Mouse (Mus musculus) thymus, postnatal 4 days (tissue): ENCODE data around the gene Pcif1.
"Not testable (repeated sequence)": the region's sequence is repeated elsewhere in the genome, so short reads cannot be mapped to it uniquely, and the experiment has no call there.

Experiments
- DNase-seq: peaks from one replicate; pipeline ENCODE4 v3.0.0; 2021

Pcif1 gene

DNA sequence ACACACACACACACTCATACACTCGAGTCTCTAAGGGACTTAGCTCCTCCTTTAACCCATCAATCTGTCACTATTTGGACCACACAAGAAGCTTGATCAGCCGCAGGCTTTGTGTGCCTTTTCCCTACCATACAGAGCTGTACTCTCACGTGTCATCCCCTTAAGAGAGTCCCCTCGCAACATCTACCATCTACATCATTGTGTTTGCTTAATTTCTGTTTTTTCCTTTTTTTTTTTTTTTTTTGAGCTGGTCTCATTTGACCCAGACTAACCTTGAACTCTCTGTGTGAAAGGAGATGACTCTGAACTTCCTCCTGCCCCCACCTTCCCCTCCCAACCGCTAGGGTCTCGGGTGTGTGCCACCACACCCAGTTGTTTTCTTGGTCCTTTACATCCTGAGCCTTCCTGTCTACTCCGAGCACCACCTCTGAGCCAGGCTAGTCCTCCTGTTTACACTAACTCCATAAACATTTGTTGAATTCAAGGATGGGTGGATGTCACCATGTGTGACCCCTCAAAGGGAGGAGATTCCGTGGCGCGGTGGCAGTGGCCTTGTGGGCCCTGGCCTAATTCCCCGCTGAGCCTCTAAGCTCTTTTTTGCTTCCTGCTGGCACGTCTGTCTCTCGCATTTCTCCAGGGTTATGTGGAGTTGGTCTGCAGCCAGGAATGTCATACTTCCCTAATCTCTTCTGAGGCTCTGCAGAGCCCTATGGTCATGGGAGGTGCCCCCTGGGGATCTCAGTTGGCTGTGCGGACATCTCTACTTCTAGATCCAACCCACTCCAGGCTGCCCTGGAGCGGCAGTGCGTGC lies 12.2 kb upstream of the Pcif1 start:
- DNase-seq: no peak

DNA sequence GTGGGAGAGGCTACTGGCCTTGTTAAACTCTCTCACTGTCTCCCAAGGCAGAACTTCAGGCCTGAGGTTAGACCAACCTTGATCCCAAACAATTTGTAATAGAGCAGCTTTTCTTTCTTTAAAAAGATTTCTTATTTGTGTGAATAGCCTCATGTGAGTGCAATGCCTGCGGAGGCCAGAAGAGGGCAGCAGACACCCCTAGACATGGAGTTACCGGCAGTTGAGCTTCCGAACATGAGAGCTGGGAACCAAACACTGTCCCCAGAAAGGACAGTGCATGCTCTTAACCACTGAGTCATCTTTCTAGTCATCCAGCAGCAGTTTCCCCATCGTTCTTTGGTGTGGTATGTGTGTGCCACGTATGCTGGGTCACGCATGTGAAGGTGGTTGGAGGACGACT lies 11.5 kb upstream of the Pcif1 start:
- DNase-seq: peak; percentile 49

DNA sequence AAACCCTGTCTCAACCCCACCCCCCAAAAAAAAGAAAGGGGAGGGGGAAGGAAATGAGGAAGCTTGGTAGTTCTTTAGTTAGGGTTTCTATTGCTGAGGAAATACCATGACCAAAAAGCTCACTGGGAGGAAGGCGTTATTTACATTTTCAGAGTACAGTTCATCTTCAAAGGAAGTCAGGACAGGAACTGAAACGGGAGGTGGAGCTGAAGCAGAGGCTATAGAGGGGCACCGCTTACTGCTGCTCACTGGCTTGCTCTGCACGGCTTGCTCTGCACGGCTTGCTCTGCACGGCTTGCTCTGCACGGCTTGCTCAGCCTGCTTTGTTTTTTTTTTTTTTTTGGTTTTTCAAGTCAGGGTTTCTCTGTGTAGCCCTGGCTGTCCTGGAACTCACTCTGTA lies 10.6 kb upstream of the Pcif1 start:
- DNase-seq: no peak

DNA sequence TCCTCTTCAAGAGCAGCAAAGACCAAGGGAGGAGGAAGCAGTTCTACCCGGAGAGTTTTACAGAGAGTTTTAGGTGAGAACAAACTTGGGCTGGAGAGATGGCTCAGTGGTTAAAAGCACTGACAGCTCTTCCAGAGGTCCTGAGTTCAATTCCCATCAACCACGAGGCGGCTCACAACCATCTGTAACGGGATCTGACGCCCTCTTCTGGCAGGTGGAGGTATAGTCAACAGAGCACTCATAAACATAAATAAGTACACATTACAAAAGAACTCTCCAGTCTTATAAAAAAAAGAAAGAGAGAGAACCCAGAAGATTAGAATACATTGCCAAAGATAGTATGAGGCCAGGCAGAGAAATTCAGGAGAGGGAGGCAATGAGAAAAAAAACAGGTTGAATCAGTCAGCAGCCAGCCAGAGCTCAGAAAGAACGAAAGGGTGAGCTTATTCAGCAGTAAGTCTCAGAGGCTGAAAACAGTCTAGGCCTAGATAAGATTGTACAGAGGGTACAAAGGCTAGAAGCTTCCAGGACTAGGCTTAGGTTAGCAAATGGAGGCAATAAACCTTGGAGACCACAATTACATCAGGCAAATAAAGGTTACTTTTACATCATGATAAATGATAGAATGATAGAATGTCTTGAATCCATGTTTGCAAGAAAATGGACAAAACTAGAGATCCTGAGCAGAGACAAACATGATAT lies 7.4 kb upstream of the Pcif1 start:
- no peak for DNase-seq

DNA sequence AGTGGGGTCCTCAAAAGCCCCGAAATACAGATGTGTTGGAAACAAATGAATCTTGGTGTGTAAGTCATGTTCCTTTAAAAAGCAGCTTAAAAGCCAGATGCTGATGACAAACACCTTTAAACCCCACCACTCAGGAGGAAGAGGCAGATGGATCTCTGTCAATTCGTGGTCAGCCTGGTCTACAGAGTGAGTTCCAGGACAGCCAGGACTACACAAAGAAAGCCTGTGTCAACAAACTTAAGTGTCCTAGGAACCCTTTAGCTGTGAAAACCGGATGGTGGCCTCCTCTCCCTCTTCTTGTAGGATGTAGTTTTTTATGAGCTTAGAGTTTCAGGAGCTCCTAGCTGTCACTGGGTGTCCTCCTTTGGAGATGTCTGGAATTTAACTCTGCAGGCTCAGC lies 5.5 kb upstream of the Pcif1 start:
- DNase-seq: no peak

DNA sequence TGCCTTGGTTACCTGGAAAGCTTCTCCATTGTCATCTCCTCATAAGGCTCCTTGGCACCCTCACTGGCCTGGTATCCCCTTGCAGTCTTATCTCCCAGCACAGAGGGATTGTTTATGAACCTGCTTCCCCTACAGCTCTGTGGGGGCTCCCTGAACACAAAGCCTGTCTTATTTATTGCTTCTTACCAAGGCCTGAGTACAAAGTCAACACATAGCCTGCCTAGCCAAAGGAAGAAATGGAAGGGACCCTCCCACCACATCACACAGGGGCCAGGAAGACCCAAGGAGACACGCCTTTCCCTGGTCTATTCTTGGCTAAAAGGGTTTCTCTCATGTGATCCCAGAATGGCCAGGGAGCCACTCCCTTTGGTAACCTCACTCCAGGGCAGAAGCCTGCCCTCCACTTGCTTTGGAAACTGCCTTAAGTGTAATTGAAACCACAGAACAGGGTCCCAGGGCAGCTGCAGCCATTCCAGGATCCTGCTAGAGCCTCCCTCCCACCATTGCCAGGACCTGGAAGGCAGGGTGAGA lies 4.8 kb upstream of the Pcif1 start:
- no peak for DNase-seq

DNA sequence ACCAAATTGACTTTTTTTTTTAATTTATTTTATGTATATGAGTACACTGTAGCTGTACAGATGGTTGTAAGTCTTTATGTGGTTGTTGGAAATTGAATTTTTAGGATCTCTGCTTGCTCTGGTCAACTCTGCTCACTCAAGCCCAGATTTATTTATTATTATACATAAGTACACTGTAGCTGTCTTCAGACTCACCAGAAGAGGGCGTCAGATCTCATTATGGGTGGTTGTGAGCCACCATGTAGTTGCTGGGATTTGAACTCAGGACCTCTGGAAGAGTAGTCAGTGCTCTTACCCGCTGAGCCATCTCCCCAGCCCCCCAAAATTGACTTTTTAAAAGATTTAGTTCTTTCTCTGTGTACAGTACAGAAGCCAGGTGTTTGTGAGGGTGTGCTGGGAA lies 3.5 kb upstream of the Pcif1 start:
- DNase-seq: not testable (repeated sequence)

DNA sequence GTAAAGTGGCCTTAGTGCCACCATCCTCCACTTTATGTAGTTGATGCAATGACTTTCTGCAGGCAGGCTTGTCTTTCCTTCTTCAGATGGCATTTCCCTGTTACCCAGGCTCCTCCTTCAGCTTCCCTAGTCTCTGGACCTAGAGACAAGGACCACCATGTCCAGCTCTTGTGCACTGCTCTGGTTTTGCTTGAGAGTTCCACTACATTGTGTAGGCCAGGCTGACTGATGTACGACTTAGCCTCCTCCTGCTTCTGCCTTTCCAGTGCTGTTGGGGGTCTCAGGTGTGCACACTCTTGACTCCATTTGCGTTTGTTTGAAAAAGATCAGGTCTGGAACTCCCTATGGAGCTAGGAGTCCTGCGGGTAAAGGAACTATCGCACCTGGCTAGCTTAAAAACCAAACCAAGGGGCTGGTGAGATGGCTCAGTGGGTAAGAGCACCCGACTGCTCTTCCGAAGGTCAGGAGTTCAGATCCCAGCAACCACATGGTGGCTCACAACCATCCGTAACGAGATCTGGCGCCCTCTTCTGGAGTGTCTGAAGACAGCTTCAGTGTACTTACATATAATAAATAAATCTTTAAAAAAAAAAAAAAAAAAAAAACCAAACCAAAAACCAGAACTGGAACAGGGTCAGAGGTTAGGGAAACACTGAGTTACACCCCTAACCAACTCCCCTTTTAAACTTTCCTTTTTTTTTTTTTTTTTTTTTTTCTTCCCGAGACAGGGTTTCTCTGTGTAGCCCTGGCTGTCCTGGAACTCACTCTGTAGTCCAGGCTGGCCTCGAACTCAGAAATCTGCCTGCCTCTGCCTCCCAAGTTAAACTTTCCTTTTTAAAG lies 1.5 kb upstream of the Pcif1 start:
- DNase-seq: not testable (repeated sequence)

DNA sequence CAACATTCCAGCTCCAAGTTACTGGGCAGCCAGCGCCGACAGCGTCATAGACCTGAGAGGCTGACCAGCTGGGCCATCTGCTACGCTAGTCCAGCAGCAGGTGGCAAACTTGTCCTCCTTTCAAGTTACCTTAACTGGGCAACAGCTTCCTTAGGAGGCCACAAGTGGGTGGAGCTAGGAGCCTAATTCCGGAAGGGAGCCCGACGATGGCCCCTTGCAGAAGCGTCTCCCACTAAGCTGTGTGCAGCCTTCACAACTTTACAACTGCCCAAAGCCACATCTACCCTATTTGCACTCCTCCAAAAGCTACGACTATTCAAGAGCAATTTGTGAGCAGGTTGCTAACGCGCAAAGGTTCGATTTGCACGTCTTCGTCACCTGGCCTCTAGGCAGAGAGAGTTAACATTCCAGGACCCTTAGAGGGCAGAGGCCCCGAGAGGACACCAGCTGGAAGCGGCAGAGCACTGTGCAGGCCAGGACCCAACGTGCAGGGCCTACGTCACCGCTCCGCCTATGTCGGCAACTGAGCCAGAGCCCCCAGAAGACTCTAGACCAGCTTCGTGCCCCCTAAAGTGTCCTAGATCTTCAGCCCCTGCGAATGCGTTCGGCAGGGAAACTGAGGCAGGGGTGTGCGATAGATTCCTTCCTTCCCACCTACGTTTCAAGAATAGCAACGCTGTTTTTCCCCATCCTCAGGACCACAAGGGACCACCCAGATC lies 436 bp upstream of the Pcif1 start:
- peak; percentile 64 for DNase-seq

DNA sequence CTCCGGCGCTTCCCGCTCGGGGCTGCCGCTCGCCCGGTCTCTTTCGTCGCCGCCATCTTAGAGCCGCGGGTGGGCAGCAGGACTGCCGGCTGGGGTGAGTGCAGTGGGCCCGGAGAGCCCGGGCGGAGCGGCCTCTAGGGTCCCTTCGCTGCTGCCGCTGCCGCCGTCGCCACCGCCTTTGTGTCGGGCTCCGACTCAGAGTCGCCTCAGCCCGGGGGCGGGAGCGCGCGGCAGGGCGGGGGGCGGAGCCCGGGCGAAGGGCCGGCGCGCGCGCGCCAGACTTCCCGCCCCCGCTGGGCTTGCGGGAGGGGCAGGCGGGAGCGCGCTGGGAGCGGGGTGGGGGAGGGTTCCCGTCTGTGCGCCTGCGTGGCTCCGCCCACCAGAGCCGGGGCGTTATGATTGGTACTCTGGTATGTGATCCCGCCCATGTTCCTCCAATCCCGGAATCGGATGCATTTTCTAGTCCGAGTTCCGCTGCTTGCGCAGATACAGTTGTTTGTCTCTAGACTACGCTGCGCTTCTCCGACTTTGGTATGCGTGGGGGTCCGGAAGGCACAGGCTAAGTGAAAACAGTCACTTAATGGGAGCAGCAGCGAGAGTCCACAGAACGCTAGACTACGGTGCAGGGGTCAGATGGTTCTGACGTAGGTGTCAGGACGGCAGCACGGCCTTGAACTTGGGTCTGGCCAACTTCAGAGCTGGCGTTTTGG lies 619 bp downstream of the Pcif1 start:
- peak; percentile 97 for DNase-seq

DNA sequence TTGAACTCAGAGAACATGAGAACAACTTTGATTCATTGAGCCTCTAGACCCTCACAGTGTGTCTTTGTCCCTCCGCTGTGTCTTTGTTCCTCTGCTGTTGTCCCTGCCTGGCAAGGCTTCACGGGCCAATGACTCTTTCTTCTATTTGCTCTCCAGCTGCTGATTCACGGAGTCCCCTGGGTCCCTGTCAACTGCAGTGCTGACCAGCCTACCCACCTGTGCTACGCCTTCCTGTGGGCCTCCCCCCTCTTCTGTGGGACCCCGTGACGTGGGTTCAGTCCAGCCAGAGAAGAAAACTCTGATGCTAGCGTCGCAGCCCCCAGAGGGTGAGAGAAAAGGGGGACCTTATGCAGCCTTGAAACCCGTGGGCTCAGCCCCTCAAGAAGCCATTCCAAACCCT lies 3.5 kb downstream of the Pcif1 start:
- no peak for DNase-seq

DNA sequence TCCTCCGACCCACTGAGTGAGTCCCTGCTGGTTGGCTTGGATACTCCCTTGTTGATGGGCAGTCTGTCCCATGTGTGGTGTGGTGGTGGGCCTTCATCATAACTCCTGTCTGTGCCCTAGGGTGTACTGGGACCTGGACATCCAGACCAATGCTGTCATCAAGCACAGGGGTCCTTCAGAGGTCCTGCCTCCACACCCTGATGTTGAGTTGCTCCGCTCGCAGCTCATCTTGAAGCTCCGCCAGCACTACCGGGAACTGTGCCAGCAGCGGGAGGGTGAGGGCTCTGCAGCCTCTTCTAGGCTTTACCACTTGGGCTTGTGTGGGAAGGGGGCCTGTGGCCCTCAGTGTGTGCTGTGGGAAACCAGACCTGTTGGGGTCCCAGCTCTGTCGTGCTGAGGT lies 6.7 kb downstream of the Pcif1 start:
- DNase-seq: no peak

DNA sequence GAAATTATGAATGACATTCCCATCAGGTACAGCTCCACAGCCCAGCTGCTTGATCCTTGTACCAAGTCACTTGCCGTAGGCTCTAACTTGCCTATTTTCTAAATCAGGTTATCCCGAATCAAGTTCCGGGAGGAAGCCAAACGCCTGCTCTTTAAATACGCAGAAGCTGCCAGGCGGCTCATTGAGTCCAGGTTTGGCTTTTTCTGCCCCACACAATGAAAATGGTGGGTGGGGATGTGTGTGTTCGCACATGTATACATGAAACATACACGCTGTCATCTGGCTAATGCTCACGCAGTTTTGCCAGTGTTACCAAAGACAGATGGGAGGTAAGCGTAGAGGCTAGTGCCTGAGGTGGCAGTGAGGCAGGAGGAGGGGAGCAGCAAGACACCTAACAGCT lies 7.5 kb downstream of the Pcif1 start:
- no peak for DNase-seq

DNA sequence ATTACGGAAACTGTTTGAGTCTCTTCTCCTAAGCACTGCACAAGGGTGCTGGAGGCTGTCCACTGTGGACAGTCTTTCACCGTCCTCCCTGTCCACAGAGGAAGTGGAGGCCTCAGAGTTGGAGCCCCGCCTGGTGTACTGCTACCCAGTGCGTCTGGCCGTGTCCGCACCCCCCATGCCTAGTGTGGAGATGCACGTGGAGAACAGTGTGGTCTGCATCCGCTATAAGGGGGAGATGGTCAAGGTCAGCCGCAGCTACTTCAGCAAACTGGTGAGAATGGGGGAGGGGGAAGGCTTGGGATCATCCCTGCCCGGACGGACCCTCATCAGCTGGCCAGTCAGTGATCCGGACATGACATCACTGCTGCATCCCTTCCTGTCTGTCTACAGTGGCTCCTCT lies 9.9 kb downstream of the Pcif1 start:
- no peak for DNase-seq

DNA sequence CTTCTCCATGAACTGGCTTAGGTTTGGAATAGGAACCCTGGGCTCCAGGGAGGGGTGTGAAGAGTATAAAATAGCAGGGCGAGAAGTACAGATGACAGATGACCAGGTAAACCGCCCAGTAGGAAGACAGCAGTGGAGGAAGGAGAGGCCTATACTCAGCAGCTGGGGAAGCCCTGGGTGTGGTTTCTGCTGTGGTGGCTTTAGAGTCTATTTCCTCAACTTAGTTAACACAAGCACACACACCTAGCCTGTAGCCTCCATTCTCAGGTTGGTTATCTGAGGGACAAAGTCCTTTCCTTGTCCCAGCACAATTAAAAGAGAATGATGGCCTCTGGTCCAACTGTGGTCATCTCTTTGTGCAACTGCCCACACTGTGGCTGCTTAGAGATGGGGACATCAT lies 10.9 kb downstream of the Pcif1 start:
- no peak for DNase-seq

DNA sequence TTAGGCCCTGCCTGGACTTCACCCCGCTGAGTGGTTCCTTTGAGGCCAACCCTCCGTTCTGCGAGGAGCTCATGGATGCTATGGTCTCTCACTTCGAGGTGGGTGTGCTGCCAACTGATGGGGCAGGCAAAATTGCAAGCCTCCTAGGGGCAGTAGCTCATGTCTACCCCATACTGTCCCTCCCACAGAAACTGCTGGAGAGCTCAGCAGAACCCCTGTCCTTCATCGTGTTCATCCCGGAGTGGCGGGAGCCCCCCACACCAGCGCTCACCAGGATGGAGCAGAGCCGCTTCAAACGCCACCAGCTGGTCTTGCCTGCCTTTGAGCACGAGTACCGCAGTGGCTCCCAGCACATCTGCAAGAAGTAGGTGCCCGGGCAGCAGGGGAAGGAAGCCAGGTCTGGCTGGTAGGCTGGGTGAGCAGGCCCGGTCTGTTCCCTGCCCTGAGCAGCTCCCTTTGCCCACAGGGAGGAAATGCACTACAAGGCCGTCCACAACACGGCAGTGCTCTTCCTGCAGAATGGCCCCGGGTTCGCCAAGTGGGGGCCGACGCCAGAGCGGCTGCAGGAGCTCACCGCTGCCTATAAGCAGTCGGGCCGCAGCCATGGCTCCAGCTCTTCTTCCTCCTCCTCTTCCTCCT lies 11.4 kb downstream of the Pcif1 start:
- DNase-seq: no peak

DNA sequence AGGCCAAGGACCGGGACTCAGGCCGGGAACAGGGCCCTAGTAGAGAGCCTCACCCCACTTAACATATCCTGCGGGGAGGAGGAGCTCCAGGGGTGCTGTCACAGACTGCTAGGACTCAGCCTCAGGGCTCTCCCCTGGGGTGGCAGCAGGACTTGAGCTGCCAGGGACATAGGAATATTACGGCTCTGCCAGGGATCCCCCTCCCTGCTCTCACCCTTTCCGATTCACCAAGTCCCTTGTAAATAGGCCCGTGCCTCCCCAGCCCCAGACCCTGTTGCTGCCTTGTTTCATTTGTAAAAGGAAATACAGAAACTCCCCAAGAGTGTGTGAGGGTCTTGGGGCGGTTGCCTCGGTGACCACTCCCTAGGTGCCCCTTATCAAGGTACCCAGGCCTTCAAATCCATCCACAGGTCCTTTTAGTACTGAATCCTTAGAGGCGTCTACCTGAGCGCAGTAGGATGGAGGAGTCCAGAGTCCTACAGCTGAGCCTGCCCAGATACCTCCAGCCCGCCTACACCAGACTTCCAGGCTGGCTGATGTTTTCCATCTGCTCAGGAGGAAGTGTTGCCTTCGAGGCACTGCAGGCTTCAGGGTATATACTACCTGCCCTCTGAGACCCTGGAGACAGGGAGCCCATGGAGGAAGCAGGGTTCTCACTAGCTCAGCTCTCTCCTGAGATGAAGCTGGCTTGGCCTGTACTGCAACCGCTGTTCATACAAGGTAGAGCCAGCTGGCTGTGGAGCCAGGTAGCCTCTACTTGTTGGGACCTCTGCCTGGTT lies 12.1 kb downstream of the Pcif1 start:
- DNase-seq: no peak

DNA sequence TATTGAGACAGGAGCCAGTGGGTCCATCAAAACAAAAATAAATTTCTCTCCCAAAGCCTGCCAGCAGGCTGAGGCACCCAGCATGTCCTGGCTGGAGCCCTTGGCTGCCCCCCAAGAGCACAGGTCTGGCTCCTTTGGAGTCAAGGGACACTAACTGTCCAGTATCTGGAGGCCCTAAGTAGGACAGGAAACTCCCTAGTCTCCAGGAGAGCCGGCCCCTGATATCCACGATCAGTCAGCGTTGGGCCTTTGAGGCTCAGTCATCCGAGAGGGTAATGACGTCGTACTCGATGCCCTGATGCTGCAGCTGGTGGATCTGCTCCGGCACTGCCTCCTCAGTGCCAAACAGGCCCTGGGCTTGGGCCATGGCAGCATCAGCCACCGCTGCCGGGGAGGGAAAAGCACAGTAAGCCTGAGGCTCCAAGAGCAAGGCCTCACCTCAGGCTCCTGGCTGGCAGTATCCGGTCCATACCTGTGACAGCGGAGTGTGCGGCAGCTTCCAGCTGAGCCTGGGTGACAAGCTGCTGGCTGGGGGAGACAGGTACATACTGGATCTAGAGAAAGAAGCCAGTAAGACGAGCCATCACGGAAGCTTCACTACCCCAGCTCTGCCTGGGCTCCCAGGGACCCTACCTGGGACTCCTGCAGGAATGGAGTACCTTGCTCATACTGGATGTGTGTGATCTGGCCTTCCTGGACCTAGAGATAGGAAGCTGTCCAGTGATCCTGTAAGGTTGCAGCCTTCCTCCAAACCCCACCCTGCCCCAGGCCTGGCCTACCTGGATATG lies 13.0 kb downstream of the Pcif1 start:
- no peak for DNase-seq

DNA sequence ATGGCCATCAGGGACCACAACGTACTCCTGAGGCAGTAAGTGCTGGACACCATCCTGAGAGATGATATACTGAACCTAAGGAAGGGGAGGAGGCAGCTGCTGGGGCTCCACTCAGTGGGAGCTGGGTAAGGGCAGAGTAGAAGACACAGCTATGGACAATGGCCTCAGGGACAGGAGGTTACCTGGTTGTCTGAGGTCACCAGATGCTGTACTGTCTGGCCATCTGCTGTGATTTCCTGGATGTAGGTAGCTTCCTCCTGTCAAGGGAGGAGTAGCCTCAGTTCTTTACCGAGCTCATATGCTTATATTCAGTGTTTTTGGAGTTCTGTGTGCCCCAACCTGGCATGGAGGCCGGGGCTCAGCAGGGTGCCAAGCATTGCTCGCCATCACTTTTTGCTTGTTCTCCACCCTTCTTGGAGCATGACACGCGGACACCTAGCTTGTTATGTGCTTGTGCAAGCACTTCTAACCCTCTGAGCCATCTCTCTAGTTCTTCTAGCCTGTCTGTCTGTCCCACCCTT lies 13.7 kb downstream of the Pcif1 start:
- DNase-seq: no peak

DNA sequence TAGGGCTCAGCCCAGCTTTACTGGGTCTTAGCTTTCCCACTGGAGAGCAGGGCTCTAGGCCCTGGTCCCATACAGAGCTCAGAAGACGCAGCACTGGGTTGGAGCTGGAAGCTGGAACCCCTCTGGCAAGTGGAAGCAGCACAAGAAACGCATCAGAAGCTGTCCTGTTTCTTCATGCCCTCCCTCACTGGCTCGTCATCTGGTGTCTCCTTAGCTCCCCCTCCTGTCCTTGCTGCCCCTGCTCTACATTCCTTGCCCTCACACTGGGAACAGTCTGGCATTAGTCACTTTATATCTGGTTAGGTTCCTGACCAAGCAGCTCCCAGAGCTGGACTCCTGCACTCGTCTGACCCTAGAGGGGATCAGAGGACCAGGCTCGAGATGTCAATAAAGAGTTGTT lies 14.9 kb downstream of the Pcif1 start:
- DNase-seq: no peak
